Mouse (Mus musculus) kidney, adult 9 months (tissue): ENCODE results near the gene Olfr810.

Source experiments
- DNase-seq: peaks from one replicate; pipeline ENCODE4 v3.0.0; 2022

Gene Olfr810

GRCm38 (mm10) chr10:129794817-129795216, at the start of gene Olfr810:
Olfr810 (minus strand) TSS chr10:129794917.
- no peak for DNase-seq

- no peak for DNase-seq
These were observed 9.6 kb upstream of the Olfr810 start, which contains the start of gene Olfr811 for GRCm38 (mm10) chr10:129804296-129804695. Olfr811 (minus strand) TSS chr10:129804396.

- DNase-seq, result no peak
These were observed 16.6 kb downstream of the Olfr810 start for GRCm38 (mm10) chr10:129778123-129778522.

- no peak for DNase-seq
These were observed 20.4 kb downstream of the Olfr810 start, which contains the start of gene Olfr809 for GRCm38 (mm10) chr10:129774338-129774737. Olfr809 (plus strand) TSS chr10:129774638.

- no peak for DNase-seq
These were observed 29.5 kb downstream of the Olfr810 start, which contains the start of gene Olfr808 for GRCm38 (mm10) chr10:129765182-129765581. Olfr808 (plus strand) TSS chr10:129765482.

GRCm38 (mm10) chr10:129757693-129758092, 37.0 kb downstream of the Olfr810 start, which contains the start of gene Olfr807:
Olfr807 (minus strand) TSS chr10:129757793.
- no peak for DNase-seq

- no peak for DNase-seq
These were observed 52.9 kb downstream of the Olfr810 start, which contains the start of gene Olfr806 for GRCm38 (mm10) chr10:129741821-129742220. Olfr806 (minus strand) TSS chr10:129741921.
